Mouse (Mus musculus) CH12.LX (cell line): ENCODE measurements at regions not wholly inside any gene's neighbourhood (a gene's known extent, or its start where the extent isn't known, plus 50 kb on each side); places are given as distances from the start of the nearest gene placed in this dataset.
A peak's percentile ranks its signal among the peaks of the same experiment; 100 is the strongest.

Source experiments
- DNase-seq: peaks from one replicate; pipeline ENCODE4 v3.0.0-alpha.2; 2013; ENCODE audit errors: extremely low read depth
- H3K27ac ChIP-seq: 2 replicates; pipeline ENCODE4 v1.5.1; 2012; ENCODE audit warnings: low read depth, mild to moderate bottlenecking, control low read depth, moderate library complexity; ENCODE audit not compliant: insufficient read depth
- H3K27me3 ChIP-seq: replicated peaks from 2 replicates; pipeline ENCODE3; 2012; ENCODE audit warnings: inconsistent platforms
- H3K36me3 ChIP-seq, 2 experiments: replicated peaks in 1 of 2; 2 replicates each; pipeline versions ENCODE3 to v1.6.1; 2012; ENCODE audit warnings: inconsistent platforms in 1 of 2, low read length in 1 of 2, mild to moderate bottlenecking in 1 of 2, mixed read lengths in 1 of 2, moderate library complexity in 1 of 2; ENCODE audit not compliant: control insufficient read depth in 1 of 2, insufficient read depth in 1 of 2
- H3K4me1 ChIP-seq, 2 experiments: 2 replicates each; pipeline ENCODE4 v1.6.1; 2012; ENCODE audit warnings: inconsistent platforms in 1 of 2, moderate library complexity in 1 of 2; ENCODE audit not compliant: insufficient read depth in 2 of 2, control insufficient read depth in 1 of 2
- H3K4me2 ChIP-seq: 2 replicates; pipeline ENCODE4 v1.6.1; 2012; ENCODE audit warnings: low read depth, mild to moderate bottlenecking, control low read depth; ENCODE audit not compliant: poor library complexity, insufficient read depth, severe bottlenecking
- H3K4me3 ChIP-seq, 3 experiments: fragments of 150-350 bp in 1 of 3; sonication (generic) in 1 of 3; replicated peaks in 1 of 3; 2 replicates each; pipeline versions ENCODE3 to v1.5.1; 2011 to 2012; ENCODE audit warnings: low read depth in 2 of 3, low read length in 2 of 3, mild to moderate bottlenecking in 2 of 3, moderate library complexity in 2 of 3, control low read depth in 1 of 3, improper control_type of control experiment in 1 of 3, inconsistent platforms in 1 of 3, mixed read lengths in 1 of 3; ENCODE audit not compliant: poor library complexity in 1 of 3
- H3K79me2 ChIP-seq: replicated peaks from 2 replicates; pipeline ENCODE4 v1.6.1; 2012; ENCODE audit warnings: mild to moderate bottlenecking, moderate library complexity; ENCODE audit not compliant: control insufficient read depth, poor library complexity, insufficient read depth, severe bottlenecking; ENCODE audit errors: extremely low read depth
- H3K9ac ChIP-seq: 2 replicates; pipeline ENCODE4 v1.6.1; 2012; ENCODE audit warnings: low read depth, mild to moderate bottlenecking, control low read depth, moderate library complexity; ENCODE audit not compliant: insufficient read depth
- H3K9me3 ChIP-seq: replicated peaks from 2 replicates; pipeline ENCODE3; 2012; ENCODE audit warnings: low read length, inconsistent platforms, mixed read lengths
- BHLHE40 ChIP-seq: IDR thresholded peaks from 2 replicates; pipeline ENCODE4 v1.6.1; 2011; ENCODE audit warnings: mild to moderate bottlenecking, low read depth, low read length, improper control_type of control experiment
- CHD1 ChIP-seq: IDR thresholded peaks from 2 replicates; pipeline ENCODE4 v1.6.1; 2012; ENCODE audit warnings: low read depth, low read length, improper control_type of control experiment, inconsistent platforms
- CHD2 ChIP-seq: IDR thresholded peaks from 2 replicates; pipeline ENCODE4 v1.6.1; 2011; ENCODE audit warnings: low read length, improper control_type of control experiment
- CTCF ChIP-seq, 2 experiments: IDR thresholded peaks in 1 of 2; conservative IDR thresholded peaks in 1 of 2; 2 replicates each; pipeline ENCODE4 v1.5.1; 2011 to 2012; ENCODE audit warnings: low read depth in 2 of 2, low read length in 2 of 2, improper control_type of control experiment in 1 of 2, inconsistent platforms in 1 of 2, mild to moderate bottlenecking in 1 of 2, moderate library complexity in 1 of 2
- E2F4 ChIP-seq: IDR thresholded peaks from 2 replicates; pipeline ENCODE4 v1.6.1; 2011; ENCODE audit warnings: low read depth, low read length, improper control_type of control experiment; ENCODE audit not compliant: insufficient replicate concordance
- ELF1 ChIP-seq: IDR thresholded peaks from 2 replicates; pipeline ENCODE4 v1.6.1; 2014; ENCODE audit warnings: low read depth, mild to moderate bottlenecking, inconsistent platforms, low read length, improper control_type of control experiment
- EP300 ChIP-seq: IDR thresholded peaks from 2 replicates; pipeline ENCODE4 v1.6.1; 2011; ENCODE audit warnings: low read length, improper control_type of control experiment
- ETS1 ChIP-seq: conservative IDR thresholded peaks from 2 replicates; pipeline ENCODE4 v1.6.1; 2012; ENCODE audit warnings: low read depth, mild to moderate bottlenecking, inconsistent platforms, low read length, improper control_type of control experiment, moderate library complexity
- GABPA ChIP-seq: IDR thresholded peaks from 2 replicates; pipeline ENCODE4 v1.6.1; 2012; ENCODE audit warnings: low read depth, low read length, improper control_type of control experiment, inconsistent platforms; ENCODE audit not compliant: insufficient replicate concordance
- HCFC1 ChIP-seq: IDR thresholded peaks from 2 replicates; pipeline ENCODE4 v1.6.1; 2012; ENCODE audit warnings: low read depth, mild to moderate bottlenecking, inconsistent platforms, low read length, improper control_type of control experiment
- IRF4 ChIP-seq: IDR thresholded peaks from 2 replicates; pipeline ENCODE4 v1.6.1; 2014; ENCODE audit warnings: low read depth, mild to moderate bottlenecking, inconsistent platforms, low read length, improper control_type of control experiment
- JUN ChIP-seq: IDR thresholded peaks from 2 replicates; pipeline ENCODE4 v1.6.1; 2011; ENCODE audit warnings: low read depth, mild to moderate bottlenecking, low read length, improper control_type of control experiment, moderate library complexity; ENCODE audit not compliant: insufficient read depth
- JUND ChIP-seq: conservative IDR thresholded peaks from 2 replicates; pipeline ENCODE4 v1.6.1; 2011; ENCODE audit warnings: low read depth, low read length, improper control_type of control experiment
- KAT2A ChIP-seq: IDR thresholded peaks from 2 replicates; pipeline ENCODE4 v1.6.1; 2012; ENCODE audit warnings: low read length, improper control_type of control experiment, inconsistent platforms; ENCODE audit not compliant: insufficient replicate concordance
- MAFK ChIP-seq: IDR thresholded peaks from 2 replicates; pipeline ENCODE4 v1.6.1; 2011; ENCODE audit warnings: low read length, improper control_type of control experiment; ENCODE audit not compliant: insufficient replicate concordance
- MAX ChIP-seq: IDR thresholded peaks from 2 replicates; pipeline ENCODE4 v1.6.1; 2011; ENCODE audit warnings: low read length, improper control_type of control experiment
- MAZ ChIP-seq: IDR thresholded peaks from 2 replicates; pipeline ENCODE4 v1.6.1; 2012; ENCODE audit warnings: low read depth, mild to moderate bottlenecking, inconsistent platforms, low read length, improper control_type of control experiment, moderate library complexity
- MEF2A ChIP-seq: IDR thresholded peaks from 2 replicates; pipeline ENCODE4 v1.6.1; 2014; ENCODE audit warnings: low read depth, mild to moderate bottlenecking, inconsistent platforms, low read length, improper control_type of control experiment, borderline replicate concordance
- MXI1 ChIP-seq: IDR thresholded peaks from 2 replicates; pipeline ENCODE4 v1.6.1; 2011; ENCODE audit warnings: mild to moderate bottlenecking, low read depth, low read length, improper control_type of control experiment
- MYC ChIP-seq: IDR thresholded peaks from 2 replicates; pipeline ENCODE4 v1.6.1; 2011; ENCODE audit warnings: low read depth, mild to moderate bottlenecking, improper control_type of control experiment, low read length
- NELFE ChIP-seq: IDR thresholded peaks from 2 replicates; pipeline ENCODE4 v1.6.1; 2011; ENCODE audit warnings: low read depth, low read length, improper control_type of control experiment
- NRF1 ChIP-seq: IDR thresholded peaks from 2 replicates; pipeline ENCODE4 v1.6.1; 2014; ENCODE audit warnings: low read depth, mild to moderate bottlenecking, inconsistent platforms, low read length, improper control_type of control experiment, moderate library complexity
- PAX5 ChIP-seq: IDR thresholded peaks from 2 replicates; pipeline ENCODE4 v1.6.1; 2012; ENCODE audit warnings: low read length, inconsistent platforms, mixed read lengths
- POLR2A ChIP-seq: IDR thresholded peaks from 2 replicates; pipeline ENCODE4 v1.6.1; 2011; ENCODE audit warnings: low read depth, mild to moderate bottlenecking, improper control_type of control experiment, low read length
- POLR2AphosphoS2 ChIP-seq: IDR thresholded peaks from 2 replicates; pipeline ENCODE4 v1.6.1; 2011; ENCODE audit warnings: low read depth, low read length, improper control_type of control experiment
- RAD21 ChIP-seq: IDR thresholded peaks from 2 replicates; pipeline ENCODE4 v1.6.1; 2011; ENCODE audit warnings: low read depth, mild to moderate bottlenecking, low read length, improper control_type of control experiment, moderate library complexity
- RCOR1 ChIP-seq: conservative IDR thresholded peaks from 2 replicates; pipeline ENCODE4 v1.6.1; 2012; ENCODE audit warnings: low read depth, mild to moderate bottlenecking, inconsistent platforms, low read length, improper control_type of control experiment
- SIN3A ChIP-seq: IDR thresholded peaks from 2 replicates; pipeline ENCODE4 v1.6.1; 2012; ENCODE audit warnings: low read length, improper control_type of control experiment, inconsistent platforms
- SMC3 ChIP-seq: IDR thresholded peaks from 2 replicates; pipeline ENCODE4 v1.6.1; 2011; ENCODE audit warnings: low read depth, low read length, improper control_type of control experiment
- TBP ChIP-seq: conservative IDR thresholded peaks from 2 replicates; pipeline ENCODE4 v1.6.1; 2011; ENCODE audit warnings: low read depth, low read length, improper control_type of control experiment
- TCF12 ChIP-seq: IDR thresholded peaks from 2 replicates; pipeline ENCODE4 v1.6.1; 2014; ENCODE audit warnings: low read depth, mild to moderate bottlenecking, inconsistent platforms, low read length, improper control_type of control experiment
- UBTF ChIP-seq: IDR thresholded peaks from 2 replicates; pipeline ENCODE4 v1.6.1; 2012; ENCODE audit warnings: low read depth, mild to moderate bottlenecking, inconsistent platforms, low read length, improper control_type of control experiment, moderate library complexity
- USF1 ChIP-seq: IDR thresholded peaks from 2 replicates; pipeline ENCODE4 v1.6.1; 2014; ENCODE audit warnings: low read depth, mild to moderate bottlenecking, inconsistent platforms, low read length, improper control_type of control experiment
- USF2 ChIP-seq: conservative IDR thresholded peaks from 2 replicates; pipeline ENCODE4 v1.6.1; 2011; ENCODE audit warnings: low read depth, low read length, improper control_type of control experiment
- ZC3H11A ChIP-seq: IDR thresholded peaks from 2 replicates; pipeline ENCODE4 v1.6.1; 2012; ENCODE audit warnings: low read depth, mild to moderate bottlenecking, inconsistent platforms, low read length, improper control_type of control experiment
- ZKSCAN1 ChIP-seq: IDR thresholded peaks from 2 replicates; pipeline ENCODE4 v1.6.1; 2012; ENCODE audit warnings: low read depth, inconsistent platforms, low read length, improper control_type of control experiment, borderline replicate concordance
- ZMIZ1 ChIP-seq: IDR thresholded peaks from 2 replicates; pipeline ENCODE4 v1.6.1; 2012; ENCODE audit warnings: low read depth, mild to moderate bottlenecking, inconsistent platforms, low read length, improper control_type of control experiment
- ZNF384 ChIP-seq: IDR thresholded peaks from 2 replicates; pipeline ENCODE4 v1.6.1; 2012; ENCODE audit warnings: low read depth, low read length, improper control_type of control experiment, inconsistent platforms
- dilution Hi-C: fragments of 300-500 bp; cut with MboI; formaldehyde crosslinking; loops from 2 replicates; pipeline ENCODE4 v1.14.3; 2020; ENCODE audit warnings: low sequenced_read_pairs; ENCODE audit not compliant: extremely low pct_unique_long_range_greater_than_20kb, extremely low pct_ligation_motif_present
- in situ Hi-C: fragments of 300-500 bp; cut with MboI; formaldehyde crosslinking; loops from 3 replicates; pipeline ENCODE4 v1.14.3; 2019; ENCODE audit warnings: low sequenced_read_pairs, low pct_ligation_motif_present, low pct_unique_long_range_greater_than_20kb, mixed read lengths

- DNase-seq = peak; percentile 85
- dilution Hi-C loops (no loop called here), in situ Hi-C loops (loop anchor here (5.0 kb wide), 1 partner anchor 62 kb away; no protein-coding TSS in a partner anchor)
- H3K9me3 ChIP-seq = no peaks in the 10 kb centered on the region
- H3K36me3 ChIP-seq = peaks cover 0 to 2% of the 10 kb centered on the region in 2 experiments
- H3K4me1 ChIP-seq = peaks cover 48 to 92% of the 10 kb centered on the region in 2 experiments
- peaks cover 7% of the 10 kb centered on the region for H3K79me2 ChIP-seq
- TF ChIP-seq UBTF = no peak
- TF ChIP-seq CHD1 = no peak; the same call in 1 of the 2 replicates
- TF ChIP-seq KAT2A = no peak
- 0 out of 2 replicates have a peak, but pooled peaks have one; percentile 34 for TF ChIP-seq E2F4
- TF ChIP-seq CTCF (conservative IDR thresholded peaks at IDR 0.05 in 1 of 2, IDR thresholded peaks at IDR 0.05 in 1 of 2; ENCODE audit: low read depth in 2 of 2, low read length in 2 of 2) = no peak
- peak; percentile 96 for TF ChIP-seq MEF2A
- no peak for TF ChIP-seq ZKSCAN1
- peak; percentile 70 for TF ChIP-seq CHD2
- no peak for TF ChIP-seq ZC3H11A
- TF ChIP-seq EP300 = peak; percentile 96
- TF ChIP-seq NRF1 = no peak
- peak; percentile 87; the same call in 1 of the 2 replicates for TF ChIP-seq TBP
- TF ChIP-seq ELF1 = peak; percentile 61; the same call in 1 of the 2 replicates
- TF ChIP-seq IRF4 = peak; percentile 92
- peak; percentile 43; the same call in 1 of the 2 replicates for TF ChIP-seq POLR2AphosphoS2
- peak; percentile 99 for TF ChIP-seq ZNF384
- peak; percentile 83 for TF ChIP-seq TCF12
- TF ChIP-seq ETS1 = peak; percentile 84
- peak; percentile 80 for TF ChIP-seq JUND
- TF ChIP-seq PAX5 = no peak
- TF ChIP-seq RCOR1 = peak; percentile 75; the same call in 1 of the 2 replicates
- TF ChIP-seq SIN3A = peak; percentile 82
- TF ChIP-seq RAD21 = peak; percentile 14
- no peak for TF ChIP-seq USF2
- peak; percentile 78 for TF ChIP-seq POLR2A
- peak; percentile 77 for TF ChIP-seq ZMIZ1
- TF ChIP-seq USF1 = no peak
- peak; percentile 48; the same call in 1 of the 2 replicates for TF ChIP-seq MXI1
- TF ChIP-seq BHLHE40 = peak; percentile 78
- TF ChIP-seq HCFC1 = peak; percentile 43
- peak; percentile 10 for TF ChIP-seq SMC3
- 0 out of 2 replicates have a peak, but pooled peaks have one; percentile 61 for TF ChIP-seq MYC
- TF ChIP-seq MAZ = no peak
- TF ChIP-seq MAFK = peak; percentile 82
- peak; percentile 57 for TF ChIP-seq NELFE
- TF ChIP-seq MAX = peak; percentile 7; the same call in 1 of the 2 replicates
- no peak for TF ChIP-seq GABPA
- peak; percentile 54; the same call in 1 of the 2 replicates for TF ChIP-seq JUN
- no peak overlapping the region for H3K4me3 ChIP-seq
- H3K27ac ChIP-seq = peak overlapping the region; percentile 99
- H3K27me3 ChIP-seq = no peaks in the 10 kb centered on the region
- H3K9ac ChIP-seq = peak overlapping the region; percentile 89
- peak overlapping the region; percentile 76 for H3K4me2 ChIP-seq
These were observed 165.4 kb downstream of the Cd47 start for GRCm38 (mm10) chr16:49965528-49966250.
